Mouse (Mus musculus) thymus, adult 2 months (tissue): ENCODE results near the gene Fam161a.

Source experiments
- CTCF ChIP-seq: fragments of 200-500 bp; IDR thresholded peaks from 2 replicates; pipeline ENCODE4 v1.5.1; 2012; ENCODE audit warnings: mild to moderate bottlenecking, control low read depth, low read length, moderate library complexity, borderline replicate concordance; ENCODE audit not compliant: control insufficient read depth, poor library complexity, insufficient read depth; ENCODE audit errors: extremely low read depth
- POLR2A ChIP-seq: fragments of 200-500 bp; IDR thresholded peaks from 2 replicates; pipeline ENCODE4 v1.6.1; 2012; ENCODE audit warnings: mild to moderate bottlenecking, low read length, control low read depth, moderate library complexity; ENCODE audit not compliant: control insufficient read depth, poor library complexity, insufficient read depth; ENCODE audit errors: extremely low read depth

- TF ChIP-seq CTCF (no peak), POLR2A (no peak)
Observed at GRCm38 (mm10) chr11:22978711-22979110, 28.6 kb upstream of the Fam161a start.
